Mouse (Mus musculus) regulatory T cell (primary cell): ENCODE results near the gene Gm10300.

Experiments
- in situ Hi-C: fragments of 300-600 bp; cut with MboI, MseI; formaldehyde crosslinking; loops from one replicate; pipeline ENCODE4 v1.15.1; 2025; ENCODE audit warnings: high pct_unique_total_duplicates

Gm10300 gene

DNA sequence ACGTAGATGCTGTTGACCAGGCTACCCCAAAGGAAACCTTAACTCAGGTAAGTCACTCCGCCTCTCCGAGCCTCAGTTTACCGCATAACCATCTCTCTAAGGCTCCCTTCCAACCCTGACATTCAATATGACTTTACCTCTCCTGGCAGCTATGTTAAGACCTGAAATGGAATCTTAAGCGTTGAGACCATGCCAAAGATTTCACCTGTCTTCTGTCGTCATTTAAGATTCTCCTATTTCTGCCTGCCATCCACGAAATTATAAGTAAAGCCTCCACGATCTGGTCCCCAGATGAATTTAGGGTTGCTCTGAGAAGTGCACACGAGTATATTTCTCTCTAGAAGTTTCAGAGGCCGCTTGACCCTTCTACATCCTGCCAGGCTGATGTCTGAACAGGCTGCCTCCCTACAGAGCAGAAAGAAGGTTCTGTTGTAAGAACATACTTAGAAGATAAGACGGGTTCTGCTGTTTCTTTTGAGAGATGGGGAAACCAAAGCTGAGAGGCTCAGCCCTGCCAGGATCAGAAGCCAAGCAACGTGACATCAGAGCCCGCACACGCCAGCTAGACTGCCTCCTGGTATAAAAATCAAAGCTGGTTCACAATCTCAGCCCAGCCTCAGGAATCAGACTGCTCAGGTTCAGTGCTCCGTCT, 24.8 kb upstream of the Gm10300 start:
- in situ Hi-C loops = loop anchor here (25.0 kb wide), 1 partner anchor 1137 kb away; the partner anchor contains the start of gene Laptm5

DNA sequence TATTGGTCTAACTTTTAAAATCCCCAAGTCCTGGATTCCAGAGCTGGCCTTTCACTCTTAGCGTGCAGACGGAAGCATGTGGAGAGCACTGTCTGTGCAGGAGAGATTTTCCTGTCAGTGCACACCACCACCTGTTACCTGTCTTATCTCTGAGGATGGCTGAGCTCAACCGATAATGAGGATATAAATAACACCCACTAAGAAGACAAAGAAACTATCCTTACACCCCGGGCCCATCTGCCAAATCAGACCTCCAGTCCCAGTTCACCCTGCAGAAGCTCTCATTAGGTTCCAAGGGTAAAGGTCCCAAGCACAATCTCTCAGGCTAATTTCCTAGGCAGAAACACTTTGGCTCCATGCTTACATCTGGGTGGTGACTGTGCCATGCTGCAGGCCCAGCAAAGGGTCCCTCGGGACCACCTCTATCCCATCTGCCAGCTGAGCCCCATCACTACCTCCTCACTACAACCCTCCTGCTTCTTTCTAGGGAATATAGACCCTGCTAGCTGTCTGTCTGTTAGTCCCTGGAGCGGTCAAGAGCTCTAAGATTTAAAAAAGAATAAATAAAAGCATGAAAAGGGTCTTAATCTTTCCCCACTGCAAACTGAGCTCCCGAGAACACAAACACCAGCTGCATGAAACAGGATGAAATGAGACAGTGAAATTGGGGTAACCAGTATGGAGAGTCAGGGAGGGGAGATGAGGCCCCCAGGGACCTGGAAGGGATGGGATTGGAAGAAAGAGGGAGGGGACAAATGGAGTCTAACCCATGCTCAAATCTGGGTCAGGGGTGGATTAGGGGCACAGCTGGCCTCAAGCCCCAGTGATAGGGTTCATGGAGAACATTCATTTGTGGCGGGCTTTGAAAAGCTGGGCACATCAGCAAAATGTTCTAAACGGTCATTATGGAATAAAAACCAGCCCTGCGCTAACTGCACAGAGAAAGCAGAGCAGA, 22.9 kb upstream of the Gm10300 start:
- in situ Hi-C loops = no loop called here

DNA sequence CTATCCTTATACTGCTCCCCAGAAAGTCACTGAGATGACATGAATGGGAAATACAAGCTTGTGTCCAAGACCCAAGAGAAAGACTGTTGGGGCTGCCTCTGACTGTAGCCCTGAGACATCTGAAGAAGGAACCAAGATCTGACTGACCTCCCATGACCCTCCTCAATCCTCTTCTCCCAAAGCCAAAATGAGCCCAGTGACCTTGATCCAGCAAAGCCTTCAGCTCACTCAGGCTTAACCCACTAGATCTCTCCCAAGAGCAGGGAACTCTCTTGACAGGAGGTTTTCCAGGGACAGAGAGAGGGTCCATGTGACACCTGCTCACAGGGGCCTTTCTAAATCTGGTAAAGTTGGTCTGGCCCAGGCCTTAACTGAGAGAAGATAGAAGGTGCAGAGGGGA, 17.2 kb upstream of the Gm10300 start:
- in situ Hi-C loops = no loop called here

DNA sequence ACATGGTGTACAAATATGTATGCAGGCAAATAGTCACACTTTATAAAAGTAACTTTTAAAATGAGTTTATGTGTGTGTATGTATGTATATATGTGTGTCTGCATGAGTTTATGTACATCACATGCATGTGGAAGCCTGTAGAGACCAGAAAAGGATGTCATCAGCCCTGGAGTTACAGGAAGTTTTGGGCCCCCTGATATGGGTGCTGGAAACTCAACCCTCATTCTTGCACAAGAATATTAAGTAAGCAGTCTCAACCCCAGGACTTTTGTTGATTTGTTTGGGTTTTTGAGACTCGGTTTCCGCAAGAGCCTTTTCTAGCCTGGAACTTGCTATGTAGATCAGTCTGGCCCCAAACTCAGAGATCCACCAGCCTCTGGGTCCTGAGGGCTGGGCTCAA, 15.0 kb upstream of the Gm10300 start:
- in situ Hi-C loops = no loop called here

DNA sequence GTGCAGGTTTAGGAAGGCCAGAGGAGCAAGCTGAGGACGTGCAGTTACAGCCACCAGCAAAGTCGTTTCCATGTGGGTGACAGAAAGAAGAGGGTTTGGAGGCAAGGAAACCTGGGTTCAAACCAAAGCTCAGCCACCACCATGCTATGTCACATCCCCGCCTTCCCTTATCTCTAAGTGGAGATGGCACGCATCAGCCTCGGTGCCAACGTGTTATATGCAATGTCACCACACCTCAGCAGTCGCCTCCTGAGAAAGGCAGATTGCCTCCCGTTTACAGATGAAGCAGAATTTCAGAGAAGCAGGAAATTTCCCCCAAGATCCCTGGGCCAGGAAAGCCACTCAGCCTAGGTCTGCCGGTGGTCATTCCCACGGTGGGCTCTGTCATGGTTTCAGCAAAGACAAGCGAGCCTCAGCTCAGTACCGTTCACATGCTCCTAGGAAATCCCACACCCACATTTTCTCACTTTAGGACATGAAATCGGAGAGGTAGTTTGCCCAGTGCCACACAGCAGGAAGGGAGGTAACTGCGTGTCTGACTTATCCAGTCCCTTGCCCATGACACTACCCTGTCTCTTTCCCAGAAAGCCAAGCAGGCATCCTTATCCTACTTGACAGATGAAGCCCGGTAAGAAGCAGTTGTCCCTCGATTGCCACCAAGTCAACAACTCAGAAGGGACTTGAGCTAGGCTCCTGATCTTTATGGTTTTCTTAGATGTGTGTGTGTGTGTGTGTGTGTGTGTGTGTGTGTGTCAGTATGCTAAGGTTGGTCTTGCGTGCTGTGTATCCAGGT, 14.3 kb upstream of the Gm10300 start:
- in situ Hi-C loops = no loop called here

DNA sequence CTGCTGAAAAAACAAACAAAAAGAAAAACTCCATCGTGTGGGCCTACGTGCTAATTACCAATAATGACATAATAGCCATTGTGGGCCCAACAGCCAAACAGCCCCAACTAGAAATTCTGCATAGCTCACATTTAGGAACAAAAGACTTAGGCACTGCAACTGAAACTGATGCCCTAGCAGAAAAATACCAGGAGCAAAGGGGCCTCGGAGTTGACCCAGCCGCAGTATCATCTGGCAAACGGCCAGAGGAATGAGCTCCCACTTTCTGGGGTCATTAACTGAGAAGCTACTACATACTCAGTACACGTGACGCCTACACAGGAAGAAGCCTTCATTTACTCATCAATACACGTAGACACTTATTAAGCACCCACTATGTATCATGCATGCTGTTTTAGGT, 12.2 kb upstream of the Gm10300 start:
- in situ Hi-C loops = no loop called here

DNA sequence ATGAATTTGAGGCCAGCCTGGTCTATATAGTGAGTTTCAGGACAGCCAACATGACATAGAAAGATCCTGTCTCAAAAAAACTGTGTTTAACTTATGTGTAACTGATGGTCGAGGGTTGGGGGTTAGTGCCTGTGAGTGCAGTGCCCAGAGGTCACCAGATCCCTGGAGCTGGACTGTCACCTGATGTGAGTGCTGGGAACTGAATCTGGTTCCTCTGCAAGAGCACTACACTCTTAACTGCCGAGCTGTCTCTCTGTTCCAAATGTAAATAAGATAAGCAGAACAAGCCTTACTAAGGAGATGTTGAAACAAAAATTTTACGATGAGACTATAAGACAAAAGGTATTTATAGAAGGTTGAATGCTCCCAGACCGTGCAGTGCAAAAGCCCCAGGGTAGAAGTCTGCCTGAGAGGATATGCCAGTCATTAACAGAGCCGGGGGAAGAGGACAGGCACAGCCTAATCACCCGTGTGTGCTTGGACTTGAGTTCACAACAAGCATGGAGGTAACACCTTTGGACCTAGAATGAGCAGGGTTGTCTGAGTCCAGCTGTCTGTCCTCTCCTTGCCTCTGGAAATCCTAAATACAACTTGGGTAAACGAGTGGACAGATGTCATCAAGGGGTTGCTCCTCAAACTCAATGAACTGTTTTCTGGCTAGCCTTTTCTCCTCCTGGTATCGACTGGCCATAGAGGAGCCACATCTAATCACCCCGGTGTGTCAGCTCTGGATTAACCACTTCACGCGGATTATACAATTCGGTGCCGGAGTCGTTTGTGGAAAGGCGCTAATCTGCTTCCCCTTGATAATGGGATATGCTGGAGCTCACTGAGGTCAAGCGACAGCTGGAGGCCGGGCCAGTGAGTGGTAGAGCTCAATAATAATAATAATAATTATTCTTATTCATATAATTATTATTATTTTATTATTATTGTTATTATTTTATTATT, 11.3 kb upstream of the Gm10300 start:
- in situ Hi-C loops = no loop called here

DNA sequence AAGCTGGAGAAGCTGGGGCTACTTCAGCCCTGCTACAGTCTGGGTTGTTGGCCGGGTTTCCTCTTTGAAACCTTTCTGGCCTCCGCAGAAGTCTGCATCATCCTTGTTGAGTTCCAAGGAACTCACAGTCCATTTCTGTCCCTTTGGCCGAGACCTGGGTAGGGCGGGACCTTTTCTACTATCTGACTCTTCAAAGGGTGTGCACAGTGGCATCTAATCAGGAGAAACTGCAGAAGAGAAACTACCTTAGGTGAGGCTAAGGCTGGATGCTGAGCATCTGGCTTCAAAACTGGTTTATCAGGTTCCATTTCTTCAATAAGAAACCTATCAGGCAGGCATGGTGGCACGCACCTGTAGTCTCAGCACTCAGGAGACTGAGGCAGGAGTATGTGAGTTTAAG, 9.9 kb upstream of the Gm10300 start:
- in situ Hi-C loops = no loop called here

DNA sequence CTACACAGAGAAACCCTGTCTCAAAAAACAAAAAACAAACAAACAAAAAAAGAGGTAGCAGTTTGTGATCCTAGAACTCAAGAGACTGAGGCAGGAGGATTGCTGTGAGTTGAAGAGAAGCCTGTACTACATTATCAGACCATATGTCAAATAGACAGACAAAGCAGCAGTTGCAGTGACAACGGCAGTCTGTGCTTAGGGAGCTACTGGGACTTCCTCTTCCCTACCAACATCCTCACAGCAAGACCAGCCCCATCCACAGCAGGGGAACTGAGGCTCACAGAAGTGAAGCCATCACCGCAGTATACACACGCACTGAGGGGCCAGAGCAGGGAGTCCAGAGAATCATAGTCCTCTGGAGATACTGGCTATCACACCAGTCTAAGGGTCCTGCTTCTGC, 8.9 kb upstream of the Gm10300 start:
- in situ Hi-C loops = no loop called here

DNA sequence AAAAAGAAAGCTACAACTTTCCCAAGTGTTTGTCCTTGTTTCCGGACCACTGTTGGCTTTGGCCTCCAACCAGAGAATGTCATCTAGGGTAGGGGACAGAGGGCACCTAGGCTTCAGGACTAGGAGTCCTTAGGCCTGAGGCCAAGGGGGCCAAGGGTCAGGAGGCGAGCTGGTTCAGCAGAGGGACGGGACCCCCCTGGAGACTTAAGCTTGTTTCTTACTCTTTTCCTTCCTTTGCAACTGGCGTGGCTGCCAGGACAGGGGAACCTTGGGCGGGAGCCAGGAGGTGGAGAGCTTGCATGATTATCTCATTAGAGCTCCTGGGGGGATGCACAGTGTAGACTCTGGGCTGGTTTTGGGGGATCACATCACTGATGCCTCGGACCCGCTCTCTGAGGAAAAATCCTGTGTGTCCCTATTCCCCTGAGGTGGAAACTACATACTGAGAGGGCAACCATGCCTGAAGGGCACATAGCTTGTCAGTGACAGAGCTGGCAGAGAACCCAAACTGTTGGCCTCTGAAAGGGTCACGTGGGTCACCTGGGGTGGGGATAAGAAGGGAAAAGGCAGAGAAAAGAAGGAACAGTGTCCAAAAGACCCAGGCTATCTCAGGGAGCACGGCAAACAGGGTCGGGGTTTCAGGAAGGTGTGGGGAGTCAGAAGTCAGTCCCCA, 8.3 kb upstream of the Gm10300 start:
- in situ Hi-C loops = no loop called here

DNA sequence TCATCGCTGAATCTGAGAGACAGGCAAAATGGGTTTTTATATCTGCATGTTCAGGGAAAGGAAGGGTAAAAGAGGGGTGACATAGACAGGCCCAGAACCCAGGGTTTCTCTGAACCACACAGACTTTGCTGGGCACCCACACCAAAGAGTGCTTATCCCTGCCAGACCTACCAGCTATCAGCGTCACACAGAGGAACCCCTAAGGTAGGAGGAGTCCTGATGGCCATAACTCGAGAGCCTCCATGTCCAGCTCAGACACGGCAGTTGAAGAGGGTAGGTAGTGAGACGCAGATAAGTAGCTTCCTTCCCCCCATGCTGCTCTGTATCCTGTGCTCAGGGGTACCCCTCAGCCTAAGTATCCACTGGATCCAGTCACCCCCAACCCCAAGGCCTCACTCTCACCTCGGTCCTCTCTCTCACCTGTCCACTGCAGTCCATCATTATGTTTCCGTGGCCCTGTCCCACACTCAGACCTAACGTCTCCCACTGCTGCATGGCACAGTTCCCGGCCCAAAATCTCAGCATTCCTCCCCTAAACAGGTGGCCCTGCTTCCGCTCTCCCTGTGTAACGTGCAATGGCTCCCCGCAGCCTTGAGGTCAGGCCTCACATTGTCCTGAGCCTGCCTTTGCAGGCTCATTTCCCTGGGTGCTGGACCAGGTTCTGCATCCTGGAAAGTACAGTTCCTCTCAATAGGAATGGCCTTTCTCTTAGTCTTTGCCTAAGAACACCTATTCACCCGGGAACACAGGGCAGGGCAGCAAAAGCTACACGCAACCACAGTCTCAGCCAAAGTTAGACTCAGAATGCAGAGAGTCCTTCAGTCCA, 7.2 kb upstream of the Gm10300 start:
- in situ Hi-C loops = no loop called here

DNA sequence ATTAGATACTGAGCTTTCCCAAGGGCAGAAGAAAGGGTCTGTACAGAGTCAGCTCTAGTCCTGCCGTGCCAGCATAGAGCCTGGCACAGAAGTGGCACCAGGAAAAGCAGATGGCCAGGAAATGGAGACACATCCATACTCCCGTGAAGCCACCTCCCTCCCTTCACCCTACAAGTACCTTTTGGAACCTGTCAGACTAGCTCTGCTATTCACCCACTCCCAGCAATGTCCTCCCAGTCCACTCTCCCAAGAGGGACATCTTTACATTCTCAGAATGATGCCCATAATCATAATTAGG, 6.6 kb upstream of the Gm10300 start:
- in situ Hi-C loops = no loop called here

DNA sequence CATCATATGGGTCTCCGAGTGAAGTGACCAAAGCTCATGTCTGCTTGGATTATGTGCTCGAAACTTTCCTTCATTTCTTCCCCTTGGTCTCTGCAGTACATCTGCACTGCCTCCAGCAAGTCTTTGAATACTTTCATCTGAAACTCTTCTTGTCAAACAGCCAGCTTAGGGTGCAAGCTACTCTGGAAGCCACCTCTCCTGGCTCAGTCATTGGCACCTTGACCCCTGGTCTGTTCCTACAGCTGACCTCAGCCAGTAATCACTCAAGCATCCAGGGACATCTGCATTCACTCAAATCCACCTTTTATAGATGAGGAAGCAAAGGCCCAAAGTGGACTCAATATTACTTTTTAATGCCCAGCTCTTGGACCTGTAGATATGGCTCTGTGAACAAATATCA, 2.8 kb upstream of the Gm10300 start:
- in situ Hi-C loops = no loop called here

DNA sequence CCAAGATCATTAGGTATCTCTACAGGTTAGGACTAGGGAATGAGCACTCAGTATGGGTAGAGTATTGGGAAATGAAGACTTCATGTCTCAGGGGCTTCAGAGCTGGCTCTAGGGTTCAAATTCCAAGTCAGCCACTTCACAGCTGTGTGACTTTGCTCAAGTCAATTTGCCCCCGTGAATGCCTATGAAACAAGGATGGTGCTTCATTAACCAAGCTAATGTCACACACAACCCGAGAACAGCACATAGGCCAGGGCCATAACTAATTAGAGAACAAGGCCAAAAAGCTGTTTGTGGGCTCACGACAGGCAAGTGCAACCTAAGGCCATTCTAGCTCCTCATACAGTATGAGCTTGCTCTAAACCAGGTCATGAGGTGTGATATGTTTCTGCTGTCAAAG, 2.3 kb upstream of the Gm10300 start:
- in situ Hi-C loops = no loop called here

DNA sequence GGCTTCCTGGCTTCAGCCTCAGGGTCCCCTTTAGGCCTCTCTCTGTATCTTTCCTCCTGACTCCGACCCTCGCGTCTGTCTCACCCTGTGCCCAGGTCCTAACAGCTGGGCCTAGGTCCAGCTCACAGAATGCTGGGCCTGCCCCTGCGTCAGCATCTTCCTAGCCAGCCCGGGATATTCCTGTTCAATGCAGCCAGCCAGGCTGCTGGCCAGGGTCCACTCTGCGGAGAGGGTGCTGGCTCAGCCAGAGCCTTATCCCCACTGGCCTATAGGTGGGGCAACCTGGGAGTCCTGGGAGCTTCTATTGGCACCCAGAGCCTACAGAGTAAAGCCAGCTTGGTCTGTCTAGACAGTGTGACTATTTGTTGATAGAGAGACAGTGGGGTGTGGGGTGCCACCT, 1.6 kb upstream of the Gm10300 start:
- in situ Hi-C loops = no loop called here

DNA sequence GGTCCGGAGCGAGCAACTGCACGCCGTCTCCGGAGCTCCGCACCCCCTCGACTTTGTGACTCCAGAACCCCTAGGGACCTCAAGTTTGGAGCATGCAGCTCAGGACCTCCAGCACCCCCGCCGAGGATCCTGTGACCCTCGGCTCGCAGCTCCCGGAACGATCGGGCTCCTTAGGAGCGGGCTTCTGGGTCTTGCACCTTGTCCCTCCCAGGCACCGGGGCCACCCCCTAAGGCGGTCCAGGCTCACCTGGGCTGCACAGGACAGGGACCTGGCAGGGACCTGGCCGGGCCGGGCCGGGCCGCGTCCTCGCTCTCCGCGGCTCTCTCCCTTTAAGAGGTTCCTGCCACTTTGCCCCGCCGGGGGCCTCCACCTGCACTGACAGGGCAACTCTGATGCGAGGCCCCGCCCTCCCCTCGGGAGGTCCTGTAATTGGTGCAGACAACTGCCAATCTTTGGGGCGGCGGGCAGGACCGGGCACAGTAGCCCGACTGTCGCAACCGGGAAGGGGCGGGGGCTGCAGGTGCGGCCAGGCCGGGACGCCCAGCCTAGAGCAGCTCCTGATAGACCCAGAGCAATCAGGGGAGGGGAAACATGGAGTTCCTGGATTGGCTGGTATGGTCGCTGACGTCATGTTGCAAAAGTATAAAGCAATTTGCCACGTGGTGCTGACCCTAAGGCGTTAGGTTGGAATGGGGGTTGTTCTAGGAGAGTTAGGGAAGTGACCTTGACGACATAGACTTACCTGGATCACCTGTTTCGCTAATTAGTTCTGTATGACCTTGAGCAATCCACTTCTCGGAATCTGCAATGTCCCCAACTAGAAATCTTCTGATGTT, 654 bp downstream of the Gm10300 start, which contains the start of gene Epb41:
Epb41 (minus strand) TSS at position 389 of the 837 bp plus-strand sequence.
- in situ Hi-C loops = no loop called here

DNA sequence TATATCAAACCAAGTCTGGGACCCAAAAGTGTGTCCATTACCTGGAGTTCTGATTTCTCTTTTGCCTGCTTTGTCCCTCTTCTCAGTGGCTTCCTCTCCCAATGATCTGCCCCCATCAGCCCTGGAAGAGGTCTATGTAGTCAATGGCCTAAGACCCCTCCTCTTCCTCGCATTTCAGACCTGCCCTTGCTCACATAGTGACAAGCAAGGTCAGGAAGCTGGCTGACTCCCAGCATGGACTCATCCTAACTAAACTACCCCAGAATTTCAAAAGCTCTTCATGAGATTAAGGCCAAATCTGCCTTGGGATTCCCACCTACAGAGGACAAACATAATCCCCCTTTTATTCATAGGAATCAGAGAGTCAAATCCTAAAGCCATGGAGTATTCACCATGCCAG, 1.3 kb downstream of the Gm10300 start:
- in situ Hi-C loops = no loop called here

DNA sequence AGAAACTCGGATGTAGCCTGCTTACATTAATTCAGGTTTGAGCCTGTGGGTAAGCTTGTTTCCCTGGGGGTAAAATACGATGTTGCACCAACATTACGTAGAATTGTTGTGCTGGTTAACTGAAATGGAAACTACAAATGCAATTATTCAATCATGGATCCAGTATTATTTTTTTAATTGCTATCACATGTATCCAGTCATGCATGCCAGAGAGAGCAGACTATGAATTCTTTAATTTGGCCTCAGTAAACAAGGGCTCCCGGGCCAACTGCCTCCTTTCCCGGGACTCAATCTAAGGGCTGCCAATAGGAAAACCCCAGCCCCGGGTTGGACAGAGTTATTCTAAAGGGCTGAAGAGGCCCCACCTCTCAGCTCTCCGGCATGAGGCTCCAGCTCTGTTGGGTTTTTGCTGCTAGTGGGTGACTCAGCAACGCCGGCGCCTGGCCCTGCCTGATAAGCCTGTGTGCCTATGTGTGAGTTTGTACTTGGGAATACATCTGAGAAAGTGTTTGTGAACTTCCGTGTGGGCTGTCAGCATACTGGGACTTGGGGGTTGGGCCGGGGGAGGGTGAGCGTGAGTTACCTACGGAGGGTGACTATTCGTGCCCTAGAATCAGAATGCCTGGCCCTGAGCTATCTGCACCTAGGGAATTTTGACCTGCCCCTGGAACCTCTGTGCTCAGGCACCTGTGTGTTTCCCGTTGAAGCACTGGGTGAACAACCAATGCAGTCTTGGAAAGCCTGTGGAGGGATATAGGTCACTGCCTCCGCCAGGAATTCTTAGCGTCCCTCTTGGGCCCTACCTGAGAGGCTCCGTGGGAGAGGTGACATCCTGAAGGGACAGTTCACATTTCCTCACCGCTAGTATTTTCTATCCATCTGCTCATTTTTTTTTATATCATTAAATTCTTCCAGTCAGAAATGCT, 2.2 kb downstream of the Gm10300 start:
- in situ Hi-C loops = no loop called here
